Mouse (Mus musculus) mouse trophoblast stem cell (cell line): Measurements from ENCODE around the gene Sult1a1.

ENCODE experiments used
- in situ Hi-C, 2 experiments: fragments of 300-500 bp; cut with MseI, MboI; formaldehyde crosslinking; loops; 2 replicates in 1 of 2; 3 replicates in 1 of 2; pipeline ENCODE4 v1.15.1; 2025

The Sult1a1 gene

GRCm38 (mm10) chr7:126625369-126625768 is 50.9 kb downstream of the Sult1a1 start:
- in situ Hi-C loops, result no loop called here

- in situ Hi-C loops, result no loop called here
Observed at GRCm38 (mm10) chr7:126624774-126625173, 51.5 kb downstream of the Sult1a1 start.

GRCm38 (mm10) chr7:126623381-126623780 is 52.9 kb downstream of the Sult1a1 start:
- in situ Hi-C loops, result no loop called here
